Mouse (Mus musculus) left cerebral cortex, adult 11 months (tissue): ENCODE measurements around the gene Mrm1.
"Not testable (repeated sequence)": the region's sequence is repeated elsewhere in the genome, so short reads cannot be mapped to it uniquely, and the experiment has no call there.

ENCODE experiments used
- DNase-seq: peaks from one replicate; pipeline ENCODE4 v3.0.0; 2022; ENCODE audit warnings: low spot score

The Mrm1 gene

DNA sequence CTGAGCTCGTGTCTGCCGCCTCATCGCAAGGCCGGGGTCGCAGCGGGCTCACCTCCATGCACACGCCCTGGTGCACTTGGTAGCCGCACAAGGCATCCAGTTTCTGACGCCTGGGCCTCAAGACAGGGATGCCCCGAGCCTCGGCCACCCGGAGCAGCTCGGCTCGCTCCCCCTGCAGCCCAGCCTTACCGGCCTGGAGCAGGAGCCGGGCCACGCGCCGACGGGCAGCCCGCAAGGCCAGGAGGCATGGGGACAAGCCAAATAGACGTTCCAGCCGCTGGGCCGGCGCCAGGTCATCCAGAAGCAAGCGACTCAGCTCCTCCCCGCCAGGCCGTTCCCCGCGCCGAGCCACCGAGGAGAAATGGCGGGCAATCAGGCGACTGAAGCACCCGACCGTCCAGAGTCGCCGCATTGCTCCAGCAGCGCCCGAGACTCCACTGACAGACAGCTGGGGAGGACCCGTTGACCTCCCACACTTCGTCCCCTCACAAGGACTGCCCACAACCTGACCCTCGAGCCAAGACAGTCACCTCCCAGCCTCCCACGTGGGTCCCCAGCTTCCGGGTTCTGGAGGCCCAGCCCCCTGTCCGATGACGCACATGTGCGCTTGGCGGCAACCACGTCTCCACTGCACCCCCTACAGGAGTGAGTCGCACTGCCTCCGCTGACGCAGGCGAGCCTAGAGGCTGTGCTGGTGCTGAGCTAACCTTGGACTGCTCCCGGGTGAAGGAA, at the start of gene Mrm1:
TSS of gene Mrm1 (minus strand) at position 555 of the 732 bp plus-strand sequence.
- DNase-seq: peak; percentile 87

DNA sequence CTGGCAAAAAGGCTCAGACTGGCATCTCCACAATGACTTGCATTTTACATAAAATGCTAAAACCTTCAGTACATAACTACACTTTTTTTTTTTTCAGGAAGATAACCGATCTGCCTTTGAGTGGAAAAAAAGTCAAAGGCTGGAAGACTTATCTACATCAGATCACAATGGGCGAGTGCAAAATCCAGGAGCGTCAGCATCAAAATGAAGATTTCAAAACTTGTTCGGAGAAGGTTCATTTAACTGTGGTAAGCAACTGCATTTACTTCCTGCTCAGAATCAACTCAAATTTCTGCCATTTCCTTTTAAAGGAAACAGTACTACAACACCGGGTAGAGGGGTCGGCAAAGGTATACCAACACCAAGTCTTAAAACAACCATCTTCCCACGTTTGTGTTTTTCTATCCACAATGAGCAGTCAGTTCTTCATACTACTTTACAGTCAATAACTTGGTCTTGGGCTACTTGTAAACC, 49.5 kb upstream of the Mrm1 start:
- no peak for DNase-seq

DNA sequence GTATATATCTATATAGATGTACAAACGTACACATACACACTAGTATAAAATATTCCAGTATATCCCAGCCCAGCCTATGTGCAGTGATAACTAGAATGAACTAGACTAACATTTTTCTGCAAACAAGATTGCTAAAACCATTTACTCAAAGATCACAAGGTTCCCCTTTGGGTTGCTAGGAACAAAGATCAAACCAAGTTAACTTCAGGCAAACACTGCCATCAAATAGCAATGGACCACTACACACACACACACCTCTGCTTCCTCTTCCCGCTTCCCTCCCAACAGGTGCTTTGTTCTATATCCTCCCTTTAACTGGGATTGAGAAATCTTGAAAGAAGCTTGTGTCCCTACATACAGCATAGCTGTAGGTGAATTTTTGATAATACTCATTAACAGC, 48.3 kb upstream of the Mrm1 start:
- DNase-seq: no peak

DNA sequence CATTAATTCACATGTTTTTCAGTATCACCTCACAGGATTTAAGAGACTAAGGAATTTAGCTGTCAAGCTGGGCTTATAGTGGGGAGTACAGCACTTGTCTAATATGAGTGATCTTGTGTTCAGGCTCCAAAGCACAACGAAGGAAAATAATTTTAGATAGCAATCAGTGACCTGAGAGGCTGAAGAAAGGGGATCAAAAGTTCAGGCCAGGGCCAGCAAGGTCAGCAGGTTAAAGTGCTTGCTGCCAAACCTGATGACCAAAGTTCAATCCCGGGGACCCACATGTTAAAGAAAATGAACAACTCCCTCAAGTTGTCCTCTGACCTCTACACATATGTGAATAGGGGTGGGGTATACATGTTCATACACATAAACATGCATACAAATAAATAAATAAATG, 46.0 kb upstream of the Mrm1 start:
- no peak for DNase-seq

DNA sequence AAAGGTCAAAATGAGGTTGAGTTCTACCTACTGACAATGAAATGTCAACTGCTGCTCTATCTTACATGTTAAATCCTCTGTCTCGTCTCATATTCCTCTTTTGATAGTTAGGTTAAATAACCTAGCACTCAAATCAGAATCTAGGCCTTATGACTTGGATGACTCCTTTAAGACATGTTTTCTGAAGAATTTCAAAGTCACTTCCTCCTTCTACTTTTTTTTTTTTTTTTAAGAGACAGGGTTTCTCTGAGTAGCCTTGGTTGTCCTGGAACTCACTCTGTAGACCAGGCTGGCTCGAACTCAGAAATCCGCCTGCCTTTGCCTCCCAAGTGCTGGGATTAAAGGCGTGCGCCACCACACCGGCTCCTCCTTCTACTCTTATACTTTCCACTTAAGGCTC, 36.0 kb upstream of the Mrm1 start:
- DNase-seq: no peak

DNA sequence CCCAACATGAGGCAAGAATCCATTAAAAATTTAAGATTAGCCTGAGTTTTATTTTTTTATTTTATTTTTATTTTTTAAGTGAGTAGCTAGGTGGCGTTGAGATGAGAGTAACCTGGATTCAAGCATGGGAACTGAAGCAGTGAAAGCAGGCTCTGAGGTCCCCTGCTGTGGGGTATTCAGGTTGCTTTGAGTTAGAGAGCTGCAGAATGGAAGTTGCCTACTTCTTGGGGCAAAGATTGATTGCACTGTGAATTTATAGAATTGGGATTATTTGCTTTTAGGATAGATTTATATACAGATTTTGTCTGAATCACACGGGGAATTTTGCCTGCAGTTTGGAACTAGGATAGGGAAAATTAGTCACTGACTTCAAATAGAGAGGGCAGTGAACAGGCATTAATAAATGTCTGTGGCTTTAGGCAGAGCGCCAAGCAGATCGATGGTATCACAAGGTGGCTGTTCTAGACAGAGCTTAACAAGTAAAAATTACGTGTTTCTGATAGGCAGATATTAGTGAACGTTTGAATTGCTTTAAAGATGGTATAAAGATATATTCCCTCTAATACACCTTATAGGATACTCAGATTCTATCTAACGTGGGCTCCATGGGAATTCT, 28.3 kb upstream of the Mrm1 start:
- no peak for DNase-seq

DNA sequence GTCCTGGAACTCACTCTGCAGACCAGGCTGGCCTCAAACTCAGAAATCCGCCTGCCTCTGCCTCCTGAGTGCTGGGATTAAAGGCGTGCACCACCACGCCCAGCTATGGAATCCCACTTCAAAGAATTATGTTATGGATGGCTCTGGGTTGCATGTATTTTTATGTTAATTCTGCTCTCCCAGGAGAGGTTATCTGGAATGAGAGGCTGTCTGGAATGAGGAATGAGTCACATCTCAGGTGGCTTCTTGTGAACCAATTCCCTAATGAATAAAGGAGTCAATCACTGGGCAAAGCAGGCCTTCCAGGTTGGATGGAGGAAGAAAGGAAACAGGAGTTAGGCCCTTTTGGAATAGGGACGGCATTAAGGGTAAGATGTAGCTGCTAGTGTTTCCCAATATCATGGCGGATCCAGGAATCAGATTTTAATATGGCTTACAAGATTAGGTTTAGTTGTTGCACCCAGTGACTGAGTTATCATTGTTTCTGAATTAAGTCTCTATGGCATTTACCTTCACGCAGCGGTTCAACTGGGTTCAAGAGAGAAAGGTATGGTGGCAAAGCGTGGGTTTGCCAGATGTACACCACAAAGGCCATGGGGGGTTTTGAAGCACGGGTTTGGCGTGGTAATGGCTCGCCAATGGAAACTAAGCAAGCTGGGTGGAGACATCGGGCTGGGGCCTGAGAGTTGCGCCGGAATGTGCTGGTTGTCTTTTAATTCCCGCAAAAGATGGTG, 27.6 kb upstream of the Mrm1 start:
- DNase-seq: no peak

DNA sequence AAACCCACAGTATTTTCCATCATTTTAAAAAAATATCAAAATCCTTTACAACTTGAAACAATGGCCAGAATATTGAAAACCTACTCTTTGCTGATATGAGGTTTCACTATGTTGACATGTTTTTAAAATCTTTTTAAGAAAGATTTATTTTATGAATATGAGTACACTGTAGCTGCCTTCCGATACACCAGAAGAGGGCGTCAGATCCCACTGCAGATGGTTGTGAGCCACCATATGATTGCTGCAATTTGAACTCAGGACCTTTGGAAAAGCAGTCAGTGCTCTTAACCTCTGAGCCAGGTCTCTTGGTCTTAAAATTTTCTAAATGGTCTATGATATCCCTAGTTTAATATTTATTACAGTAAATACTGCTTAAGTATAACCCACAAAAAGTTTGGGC, 20.0 kb upstream of the Mrm1 start:
- no peak for DNase-seq

DNA sequence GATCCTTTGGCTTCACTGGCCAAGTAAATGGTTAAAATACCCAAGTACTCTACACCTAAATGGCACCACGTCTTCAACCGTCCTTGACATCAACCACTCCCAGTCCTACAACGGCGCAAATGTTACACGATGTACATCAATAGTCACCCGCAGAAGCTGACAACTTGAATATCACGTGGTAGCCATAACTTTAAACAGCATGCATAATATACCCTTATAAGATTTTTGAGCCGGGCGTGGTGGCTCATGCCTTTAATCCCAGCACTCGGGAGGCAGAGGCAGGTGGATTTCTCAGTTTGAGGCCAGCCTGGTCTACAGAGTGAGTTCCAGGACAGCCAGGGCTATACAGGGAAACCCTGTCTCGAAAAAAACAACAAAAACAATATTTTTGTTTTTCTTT, 10.2 kb upstream of the Mrm1 start:
- DNase-seq: not testable (repeated sequence)

DNA sequence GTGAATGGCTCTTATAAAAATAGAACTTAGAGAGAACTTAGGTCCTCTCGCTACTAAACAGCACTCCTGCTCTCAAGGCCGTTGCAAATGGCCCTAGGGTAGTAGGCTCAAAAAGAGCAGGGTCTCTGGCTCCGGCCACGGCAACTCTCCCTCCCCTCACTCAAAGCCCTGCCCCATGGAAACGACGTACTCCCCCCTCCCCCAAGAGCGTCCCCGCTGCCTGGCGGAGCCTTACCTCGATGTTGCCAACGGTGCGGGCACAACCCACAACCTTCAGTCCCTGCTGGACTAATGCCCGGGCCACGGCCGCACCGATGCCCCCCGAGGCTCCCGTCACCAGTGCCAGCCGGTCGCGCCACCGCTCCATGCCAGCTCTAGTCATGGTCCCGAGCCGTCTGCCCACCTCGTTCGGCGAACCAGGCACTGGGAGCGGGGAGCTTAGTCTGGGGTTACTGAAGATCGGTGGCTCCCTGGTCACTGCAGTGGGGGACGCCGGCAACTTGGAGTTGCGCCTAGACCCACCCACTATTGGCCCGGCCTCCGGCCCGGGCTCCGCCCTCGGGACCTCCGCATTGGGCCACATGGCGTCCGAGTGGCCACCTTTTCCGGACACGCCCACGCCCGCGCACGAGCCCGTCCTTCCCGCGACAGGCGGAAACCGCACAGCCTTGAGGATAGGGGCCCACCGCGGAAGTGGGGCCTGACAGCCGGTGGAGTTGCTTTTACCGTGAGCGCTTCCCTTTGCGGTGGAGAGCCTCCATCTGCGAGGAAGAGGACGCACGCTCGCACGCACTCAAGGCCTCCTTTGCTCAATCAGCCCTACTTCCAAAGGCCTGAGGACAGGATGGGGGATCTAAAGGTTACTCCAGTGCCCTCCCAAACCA, 9.4 kb upstream of the Mrm1 start, which contains the start of gene Dhrs11:
TSS of gene Dhrs11 (minus strand) at position 479 of the 884 bp plus-strand sequence.
- DNase-seq: peak; percentile 79

DNA sequence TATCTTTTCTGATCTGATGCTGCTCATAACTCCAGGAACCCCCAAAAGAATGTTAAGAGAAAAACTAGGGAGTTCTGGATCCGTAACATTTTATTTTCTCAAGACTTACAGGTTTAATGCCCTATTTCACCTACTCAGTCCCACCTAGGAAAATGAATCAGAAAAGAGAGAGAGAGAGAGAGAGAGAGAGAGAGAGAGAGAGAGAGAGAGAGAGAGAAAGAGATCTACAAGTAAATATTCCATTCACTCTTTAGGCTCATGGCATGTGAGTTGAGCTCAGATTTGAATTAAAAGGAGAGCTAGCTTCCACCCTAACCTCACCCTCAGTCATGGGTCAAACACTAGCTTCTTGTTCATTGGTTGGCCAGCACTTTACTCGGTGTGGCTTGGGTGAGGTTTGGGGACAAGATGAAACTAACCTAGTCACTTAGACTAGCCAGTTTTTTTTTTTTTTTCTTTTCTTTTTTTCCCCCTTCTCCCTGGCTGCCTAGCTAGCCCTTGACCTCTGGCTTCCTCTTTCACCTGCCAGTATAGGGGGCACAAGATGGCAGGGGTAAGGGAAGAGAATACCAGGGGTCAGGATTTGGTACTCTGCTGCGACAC, 8.7 kb upstream of the Mrm1 start:
- DNase-seq: no peak

DNA sequence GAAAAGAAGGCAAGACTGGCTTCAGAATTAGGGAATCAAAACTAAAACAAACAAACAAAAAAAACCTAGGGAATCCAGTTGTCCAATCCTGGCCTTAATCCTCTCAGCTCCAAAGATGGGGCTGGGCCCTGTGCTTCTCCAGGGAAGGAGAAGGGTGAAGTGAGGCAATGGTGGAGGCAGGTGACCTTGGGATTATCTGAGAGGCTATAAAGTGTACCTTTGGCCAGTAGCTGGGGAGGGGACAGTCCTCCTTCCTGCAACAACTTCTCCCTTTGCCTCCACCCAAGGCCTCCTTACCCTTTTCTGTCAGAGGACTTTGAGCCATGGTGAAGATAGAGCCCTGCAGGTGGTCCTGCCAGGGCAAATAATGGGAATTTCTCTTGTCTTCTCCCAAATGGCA, 8.2 kb upstream of the Mrm1 start:
- DNase-seq: no peak

DNA sequence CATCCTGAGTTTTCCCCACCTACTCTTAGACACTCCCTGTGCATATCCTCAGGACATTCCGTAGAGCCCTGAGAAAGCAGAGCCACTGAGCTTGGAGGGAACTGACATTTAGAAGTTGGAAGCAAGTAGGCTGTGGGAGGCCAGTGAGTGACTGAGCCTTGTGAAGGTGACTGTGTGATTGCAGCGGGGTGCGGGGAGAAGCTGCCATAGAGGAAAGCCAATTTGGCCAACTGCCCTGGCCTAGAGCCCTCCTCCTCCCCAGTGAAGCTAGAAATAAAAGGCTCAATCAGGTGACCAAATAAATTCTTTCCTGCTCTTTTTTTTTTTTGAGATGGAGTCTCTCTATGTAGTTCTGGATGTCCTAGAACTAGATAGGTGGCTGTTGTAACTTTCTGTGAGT, 6.9 kb upstream of the Mrm1 start:
- DNase-seq: no peak

DNA sequence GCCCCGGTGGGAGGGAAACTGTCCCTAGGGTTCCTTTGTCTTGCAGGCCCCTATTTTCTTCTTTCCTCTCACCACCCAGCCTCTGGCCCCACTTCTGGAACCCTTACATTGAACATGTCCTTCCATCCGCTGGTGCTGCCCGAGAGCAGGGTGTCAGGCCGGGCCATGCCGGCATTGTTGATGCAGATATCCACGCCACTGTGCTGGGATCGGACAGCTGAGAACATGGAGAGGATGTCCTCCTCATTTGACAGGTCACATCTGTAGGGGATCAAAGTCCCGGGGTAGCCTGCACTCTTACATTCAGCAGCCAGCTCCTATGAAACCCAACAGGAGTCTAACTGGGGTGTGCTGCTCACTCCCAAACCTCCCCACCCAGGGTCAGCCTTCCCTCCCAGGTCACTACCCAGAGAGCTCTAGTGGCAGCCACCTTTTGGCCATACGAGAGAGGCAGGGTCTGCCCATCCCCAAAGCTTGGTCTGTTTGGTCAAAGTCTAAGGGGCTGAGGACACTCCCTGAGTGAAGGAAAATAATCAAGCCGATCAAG, 6.0 kb upstream of the Mrm1 start:
- DNase-seq: no peak

DNA sequence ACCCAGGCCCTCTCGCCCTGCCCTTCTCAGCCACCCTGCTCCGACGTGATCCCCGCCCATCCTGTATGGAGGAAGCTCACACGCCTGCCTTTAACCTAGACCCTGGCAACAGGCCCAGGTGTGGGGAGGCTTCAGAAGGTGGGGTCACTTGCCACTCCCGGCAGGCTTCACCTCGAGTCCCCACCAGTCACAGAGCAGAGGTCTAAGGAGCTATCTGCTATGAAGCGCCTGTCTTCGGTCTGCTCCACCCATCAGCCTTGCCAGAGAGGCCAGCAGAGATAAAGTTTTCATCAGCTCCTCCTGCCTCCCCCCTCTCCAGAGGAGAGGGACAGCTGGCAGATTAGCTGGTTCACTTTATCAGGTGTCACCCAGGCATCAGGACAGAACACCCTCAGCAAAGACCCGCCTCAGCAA, 4.2 kb upstream of the Mrm1 start:
- no peak for DNase-seq

DNA sequence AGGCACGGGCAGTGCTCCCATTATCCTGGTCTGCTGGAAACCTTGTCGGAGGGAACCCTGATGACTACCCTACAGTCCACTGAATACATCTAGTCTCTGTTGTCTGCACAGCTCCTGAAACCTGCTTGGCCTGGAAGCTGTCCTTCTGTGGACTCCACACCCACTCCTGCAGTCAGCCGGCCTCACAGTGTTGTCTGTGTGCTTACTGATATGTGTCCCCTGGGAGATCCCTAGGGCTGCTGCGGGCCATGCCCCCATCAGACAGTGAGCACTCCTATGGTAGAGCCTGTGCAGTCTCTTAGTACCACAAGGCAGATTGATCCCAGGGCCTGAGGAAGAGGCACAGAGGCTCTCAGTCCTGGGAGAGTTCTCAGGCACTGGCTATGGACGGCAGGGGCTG, 3.2 kb upstream of the Mrm1 start:
- DNase-seq: no peak

DNA sequence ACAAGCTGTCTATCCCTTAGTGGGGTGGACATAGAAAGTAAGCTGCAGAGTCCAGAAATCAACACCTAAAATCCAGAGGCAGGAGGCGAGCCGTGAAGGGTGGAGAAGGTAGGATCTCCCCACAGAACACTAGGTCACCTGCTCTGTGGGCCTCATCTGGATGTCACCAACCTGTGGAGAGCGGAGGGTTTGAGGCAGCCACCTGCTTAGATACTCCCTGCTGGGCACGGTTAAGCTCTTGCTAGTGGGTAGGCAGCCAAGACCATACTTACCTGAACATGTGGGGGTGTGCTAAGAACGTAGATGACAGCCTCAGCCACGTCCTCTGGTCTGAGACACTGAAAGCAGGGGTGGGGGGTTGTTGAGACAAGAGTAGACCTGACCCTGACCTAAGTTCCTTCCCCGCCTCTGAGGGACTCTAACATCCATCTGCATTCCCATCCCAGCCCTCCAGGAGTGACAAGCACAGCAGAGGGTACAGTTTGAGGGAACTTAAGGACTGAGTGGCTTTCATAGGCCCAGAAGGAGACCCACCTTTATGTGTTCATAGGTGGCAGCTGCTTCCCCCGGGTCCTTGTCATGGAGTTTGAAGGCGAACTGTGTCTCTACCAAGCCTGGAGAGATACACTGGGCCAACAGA, 1.9 kb upstream of the Mrm1 start:
- no peak for DNase-seq

DNA sequence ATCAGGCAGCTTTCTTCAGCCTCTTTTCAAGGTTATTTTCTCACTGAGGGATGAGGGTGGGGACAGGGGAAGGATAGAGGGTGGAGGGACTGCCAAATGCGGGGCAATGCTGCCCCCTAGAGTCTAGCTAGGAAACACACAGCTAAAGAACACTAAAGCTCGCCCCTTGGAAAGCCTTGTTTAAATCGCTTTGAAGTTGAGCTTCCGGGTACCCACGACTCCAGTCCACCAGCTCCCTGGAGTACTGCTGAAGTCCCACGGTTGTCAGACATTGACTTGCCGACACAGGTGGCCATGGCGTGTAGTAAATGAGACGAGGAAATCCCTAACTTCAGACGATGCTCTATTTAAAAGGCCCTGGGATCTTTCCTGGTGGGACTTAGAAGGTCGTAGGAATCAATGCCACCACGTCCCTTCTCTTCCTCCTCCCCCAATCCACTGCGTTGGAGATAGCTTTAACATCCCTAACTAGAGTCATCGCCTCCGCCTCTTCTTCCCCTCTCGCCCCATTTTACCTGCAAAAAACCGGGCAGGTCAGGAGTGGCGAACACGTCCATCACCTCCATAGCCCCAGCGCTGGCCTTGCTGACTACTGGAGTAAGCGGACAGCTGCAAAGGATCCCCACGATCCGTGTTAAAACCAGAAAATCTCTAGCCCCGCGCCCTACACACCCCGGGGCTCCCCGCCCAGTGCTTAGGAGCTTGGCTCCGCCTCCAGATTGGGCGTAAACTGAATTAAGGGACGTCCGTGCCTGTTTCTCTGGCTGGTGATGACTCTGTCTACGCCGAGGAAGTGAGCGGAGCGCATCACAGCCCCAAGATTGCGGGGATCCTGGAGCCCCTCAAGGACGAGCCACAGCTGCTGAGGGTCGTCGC, 992 bp downstream of the Mrm1 start:
- DNase-seq: peak; percentile 49

DNA sequence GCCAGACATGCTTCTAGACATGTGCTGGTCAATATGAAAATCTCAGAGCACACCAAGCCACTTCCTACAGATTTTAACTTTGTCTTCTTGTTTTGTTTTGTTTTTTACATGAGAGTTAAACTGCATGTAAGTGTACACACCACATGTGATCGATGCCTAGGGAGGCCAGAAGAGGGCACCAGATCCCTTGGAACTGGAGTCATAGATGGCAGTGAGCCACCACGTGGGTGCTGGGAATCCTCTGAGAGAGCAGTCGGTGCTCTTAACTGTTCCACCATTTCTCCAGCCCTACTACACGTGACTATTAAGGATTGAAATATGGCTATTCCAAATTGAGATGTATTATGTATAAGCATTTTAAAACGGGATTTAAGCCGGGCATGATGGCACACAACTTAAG, 2.0 kb downstream of the Mrm1 start:
- DNase-seq: no peak
